20 mouse cellular contexts compared by ENCODE assay signal in the genomic region with DNA sequence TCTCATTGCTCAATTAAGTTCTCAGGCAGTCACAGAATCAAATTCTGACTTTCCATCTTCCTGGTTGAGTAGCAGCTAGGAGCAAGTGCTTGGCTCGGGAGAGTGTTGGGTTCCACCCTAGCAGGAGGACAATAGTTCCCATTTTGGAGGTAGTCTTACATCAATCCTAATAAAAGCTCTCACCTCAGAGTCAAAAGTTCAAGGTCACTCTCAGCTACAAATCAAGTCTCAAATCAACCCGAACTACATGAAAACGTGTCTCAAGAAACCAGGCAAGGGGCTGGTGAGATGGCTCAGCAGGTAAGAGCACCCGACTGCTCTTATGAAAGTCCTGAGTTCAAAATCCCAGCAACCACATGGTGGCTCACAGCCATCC. TPM values are rescaled to one million over a fixed set of nuclear protein-coding genes. Genes with fewer than 3 reads are reported as not detected.
DNase-seq lines count a peak whose midpoint lies in the region; ATAC-seq and TF ChIP-seq lines count a peak whose summit lies in the region.
"Had no signal": no experiment of that assay in that cellular context is flagged by ENCODE, and none has a peak within 500 bp of the region (broad histone marks: within the 10 kb centered on the region; RNA-seq: fewer than 3 reads in every experiment).

No protein-coding gene starts in this region.

- H3K36me3 ChIP-seq in E14TG2a.4 (ENCODE audit: insufficient read depth, low read length) (peaks cover 80% of the 10 kb centered on the region), ES-Bruce4 (ENCODE audit: control insufficient read depth, insufficient read depth, low read length, poor library complexity, severe bottlenecking) (peaks cover 48% of the 10 kb centered on the region), ES-E14 (ENCODE audit: control insufficient read depth, insufficient read depth, low read length, poor library complexity, severe bottlenecking) (peaks cover 52% of the 10 kb centered on the region)
- peaks cover 56% of the 10 kb centered on the region for H3K36me3 ChIP-seq in forebrain, postnatal 0 days (ENCODE audit: insufficient read depth)

- TF ChIP-seq EP300 in ES-Bruce4 (IDR thresholded peaks at IDR 0.05; ENCODE audit: insufficient read depth, low read depth, low read length) = no peak

- H3K27ac ChIP-seq in ES-Bruce4 (ENCODE audit: insufficient read depth, low read length) = peak overlapping the region; percentile 63
- peak overlapping the region; percentile 32; the same call in 1 of the 2 replicates for H3K27ac ChIP-seq in ES-E14 (ENCODE audit: insufficient read depth, low read depth, low read length, poor library complexity, severe bottlenecking)
- no peak overlapping the region for H3K27ac ChIP-seq in forebrain, postnatal 0 days (ENCODE audit: low read depth, low read length)
- H3K27ac ChIP-seq: embryonic facial prominence, embryonic 10.5 days; embryonic facial prominence, embryonic 12.5 days; forebrain, embryonic 13.5 days; forebrain, embryonic 15.5 days had no signal

- TF ChIP-seq POLR2A in ES-Bruce4 (IDR thresholded peaks at IDR 0.05; ENCODE audit: insufficient read depth, low read length) = no peak

- no peaks in the 10 kb centered on the region for H3K9me3 ChIP-seq in E14TG2a.4 (ENCODE audit: low read length)
- no peaks in the 10 kb centered on the region for H3K9me3 ChIP-seq in ES-Bruce4 (replicated peaks; ENCODE audit: control insufficient read depth, insufficient read depth, low read length, poor library complexity, severe bottlenecking)
- no peaks in the 10 kb centered on the region for H3K9me3 ChIP-seq in ES-E14 (ENCODE audit: control insufficient read depth, insufficient read depth, low read depth, low read length)
- H3K9me3 ChIP-seq in forebrain, postnatal 0 days (ENCODE audit: low read length) = no peaks in the 10 kb centered on the region
- H3K9me3 ChIP-seq: embryonic facial prominence, embryonic 10.5 days; embryonic facial prominence, embryonic 12.5 days; forebrain, embryonic 13.5 days; forebrain, embryonic 15.5 days had no signal

- TF ChIP-seq CTCF in E14TG2a.4 (conservative IDR thresholded peaks at IDR 0.05; ENCODE audit: low read length) = no peak
- no peak for TF ChIP-seq CTCF in ES-Bruce4 (IDR thresholded peaks at IDR 0.05; ENCODE audit: low read depth, low read length)
- TF ChIP-seq CTCF in forebrain, postnatal 0 days (IDR thresholded peaks at IDR 0.05; ENCODE audit: low read depth) = no peak

- WGBS in forebrain, postnatal 0 days = 90% methylated on average over 4 of the region's 4 CpGs

- H3K27me3 ChIP-seq in E14TG2a.4 (ENCODE audit: insufficient read depth, low read length) = no peaks in the 10 kb centered on the region
- no peaks in the 10 kb centered on the region for H3K27me3 ChIP-seq in ES-Bruce4 (ENCODE audit: control insufficient read depth, insufficient read depth, low read length, poor library complexity, severe bottlenecking)
- no peaks in the 10 kb centered on the region for H3K27me3 ChIP-seq in forebrain, postnatal 0 days (ENCODE audit: insufficient read depth, low read length)
- H3K27me3 ChIP-seq: embryonic facial prominence, embryonic 12.5 days; forebrain, embryonic 13.5 days; forebrain, embryonic 15.5 days had no signal

- H3K4me1 ChIP-seq in E14TG2a.4 (replicated peaks; ENCODE audit: low read depth, low read length) (peaks cover 90% of the 10 kb centered on the region), ES-Bruce4 (ENCODE audit: control insufficient read depth, insufficient read depth, low read length) (peaks cover 3% of the 10 kb centered on the region), ES-E14 (ENCODE audit: control insufficient read depth in 2 of 2, insufficient read depth in 2 of 2, low read length in 2 of 2, poor library complexity in 1 of 2) (peaks cover 0 to 32% of the 10 kb centered on the region in 2 experiments; a peak in 2 of 4 replicates)
- H3K4me1 ChIP-seq in forebrain, postnatal 0 days (ENCODE audit: insufficient read depth) = peaks cover 5% of the 10 kb centered on the region; the same call in 1 of the 2 replicates

- no peak overlapping the region for H3K4me2 ChIP-seq in forebrain, postnatal 0 days (ENCODE audit: low read depth)
- H3K4me2 ChIP-seq: embryonic facial prominence, embryonic 12.5 days; forebrain, embryonic 13.5 days; forebrain, embryonic 15.5 days had no signal

- peak overlapping the region; percentile 29 for H3K4me3 ChIP-seq in E14TG2a.4 (replicated peaks; ENCODE audit: low read length)
- H3K4me3 ChIP-seq in ES-Bruce4 (ENCODE audit: low read depth, low read length) = no peak overlapping the region
- no peak overlapping the region for H3K4me3 ChIP-seq in ES-E14 (ENCODE audit: insufficient read depth in 1 of 2, low read depth in 1 of 2, low read length in 2 of 2, poor library complexity in 1 of 2, severe bottlenecking in 1 of 2)
- H3K4me3 ChIP-seq in forebrain, postnatal 0 days (ENCODE audit: low read depth, low read length) = no peak overlapping the region
- H3K4me3 ChIP-seq: embryonic facial prominence, embryonic 10.5 days; embryonic facial prominence, embryonic 12.5 days; forebrain, embryonic 13.5 days; forebrain, embryonic 15.5 days had no signal

- DNase-seq in ES-E14 (ENCODE audit: low read depth, low spot score) (peak; percentile 68), ZHBTc4 (ENCODE audit: low read depth, low spot score) (peak; percentile 86)
- DNase-seq in testis, postnatal 10 days (ENCODE audit: low spot score) = no peak
- DNase-seq in forebrain, postnatal 0 days = no peak
- no peak for DNase-seq in spleen, postnatal 36 days (ENCODE audit: low spot score in 2 of 2)
- no peak for DNase-seq in urinary bladder, postnatal 25 days (ENCODE audit: low spot score)
- DNase-seq: adrenal gland, adult 2 months; adrenal gland, postnatal 10 days; adrenal gland, postnatal 25 days; cerebellum, adult 11 months; cerebellum, postnatal 14 days; cerebellum, postnatal 36 days; embryo, embryonic 11 days had no signal

- no peak for ATAC-seq in forebrain, postnatal 0 days
- ATAC-seq: forebrain, embryonic 13.5 days; forebrain, embryonic 15.5 days had no signal

- H3K9ac ChIP-seq in ES-Bruce4 (ENCODE audit: low read depth, poor library complexity, severe bottlenecking) (no peak overlapping the region), ES-E14 (ENCODE audit: insufficient read depth, low read depth, low read length, poor library complexity, severe bottlenecking) (no peak overlapping the region; the same call in 1 of the 2 replicates)
- no peak overlapping the region for H3K9ac ChIP-seq in forebrain, postnatal 0 days
- H3K9ac ChIP-seq: embryonic facial prominence, embryonic 12.5 days; forebrain, embryonic 13.5 days; forebrain, embryonic 15.5 days had no signal

- in situ Hi-C loops in ES-E14 (cut with MboI; ENCODE audit: low sequenced_read_pairs in 2 of 2, unreplicated experiment in 2 of 2) = no loop called here

TF ChIP-seq in ES-E14, 5 proteins besides CTCF, POLR2A, EP300 and RAD21:
- no peak for TF ChIP-seq ZNF384 (IDR thresholded peaks at IDR 0.05; ENCODE audit: low read depth, low read length)
- TF ChIP-seq ZC3H11A (IDR thresholded peaks at IDR 0.05; ENCODE audit: borderline replicate concordance, low read depth, low read length) = no peak
- no peak for TF ChIP-seq MAFK (IDR thresholded peaks at IDR 0.05; ENCODE audit: insufficient read depth, low read depth, low read length)
- no peak for TF ChIP-seq HCFC1 (IDR thresholded peaks at IDR 0.05; ENCODE audit: borderline replicate concordance, insufficient read depth, low read length)
- TF ChIP-seq CHD2 (IDR thresholded peaks at IDR 0.05; ENCODE audit: low read depth, low read length) = no peak

RNA-seq across cellular contexts. Expression of gene Cox7a1, which starts 5.2 kb away (rescaled TPM):
- 21.7 and 21.8 TPM in 2 replicates for polyA plus RNA-seq in ES-Bruce4 (2011; ENCODE audit: insufficient read depth, insufficient read length, low read depth, missing spikeins)
- 54.8 and 57.8 TPM in 2 replicates for total RNA-seq in ES-E14 (2012; rRNA removed)
- 1.4 and 1.9 TPM in 2 replicates for total RNA-seq in forebrain, postnatal 0 days (2014; rRNA removed)
- 4.3 and 4.9 TPM in 2 replicates for polyA plus RNA-seq in forebrain, postnatal 0 days (2015; fragmentation: Nextera tagmentation; extraction: Ambion mirVana)
- total RNA-seq: common myeloid progenitor, adult 5-6 weeks had no signal

RNA-seq across cellular contexts. Expression of gene Capns1, which starts 9.5 kb away (rescaled TPM):
- polyA plus RNA-seq in ES-Bruce4 (2011; ENCODE audit: insufficient read depth, insufficient read length, low read depth, missing spikeins) = 359 and 396 TPM in 2 replicates
- total RNA-seq in ES-E14 (2012; rRNA removed) = 160 and 164 TPM in 2 replicates
- 162 and 176 TPM in 2 replicates for total RNA-seq in forebrain, postnatal 0 days (2014; rRNA removed)
- polyA plus RNA-seq in forebrain, postnatal 0 days (2015; fragmentation: Nextera tagmentation; extraction: Ambion mirVana) = 59.3 and 65.9 TPM in 2 replicates

RNA-seq across cellular contexts. Expression of gene Zfp146, which starts 19.6 kb away (rescaled TPM):
- 44.4 and 46.2 TPM in 2 replicates for polyA plus RNA-seq in ES-Bruce4 (2011; ENCODE audit: insufficient read depth, insufficient read length, low read depth, missing spikeins)
- total RNA-seq in ES-E14 (2012; rRNA removed) = 35.0 and 37.9 TPM in 2 replicates
- total RNA-seq in forebrain, postnatal 0 days (2014; rRNA removed) = 72.9 and 87.3 TPM in 2 replicates
- 6.6 and 8.7 TPM in 2 replicates for polyA plus RNA-seq in forebrain, postnatal 0 days (2015; fragmentation: Nextera tagmentation; extraction: Ambion mirVana)

RNA-seq across cellular contexts. Expression of gene Polr2i, which starts 42.6 kb away (rescaled TPM):
- polyA plus RNA-seq in ES-Bruce4 (2011; ENCODE audit: insufficient read depth, insufficient read length, low read depth, missing spikeins) = 58.7 and 65.4 TPM in 2 replicates
- 209 and 309 TPM in 2 replicates for total RNA-seq in ES-E14 (2012; rRNA removed)
- 71.0 and 80.9 TPM in 2 replicates for total RNA-seq in forebrain, postnatal 0 days (2014; rRNA removed)
- 186 and 247 TPM in 2 replicates for polyA plus RNA-seq in forebrain, postnatal 0 days (2015; fragmentation: Nextera tagmentation; extraction: Ambion mirVana)

RNA-seq across cellular contexts. Expression of gene Tbcb, which starts 43.0 kb away (rescaled TPM):
- 86.6 and 90.0 TPM in 2 replicates for polyA plus RNA-seq in ES-Bruce4 (2011; ENCODE audit: insufficient read depth, insufficient read length, low read depth, missing spikeins)
- 158 and 173 TPM in 2 replicates for total RNA-seq in ES-E14 (2012; rRNA removed)
- 151 and 204 TPM in 2 replicates for total RNA-seq in forebrain, postnatal 0 days (2014; rRNA removed)
- 475 and 558 TPM in 2 replicates for polyA plus RNA-seq in forebrain, postnatal 0 days (2015; fragmentation: Nextera tagmentation; extraction: Ambion mirVana)

Comparison
In these comparisons a context has a peak if more than half of its experiments do, and no peak if none do; other contexts are left out.
1. DNase-seq: peak in ES-E14 (single experiment) and ZHBTc4 (single experiment); none in testis, postnatal 10 days (single experiment), forebrain, postnatal 0 days (single experiment), spleen, postnatal 36 days (0 of 2) and urinary bladder, postnatal 25 days (single experiment).
2. RNA of gene Cox7a1, which starts 5.2 kb away (total RNA-seq): 54.8 to 57.8 TPM in ES-E14; 1.4 to 1.9 TPM in forebrain, postnatal 0 days; every median in the first group is over 10 times any median in the second.